Mouse (Mus musculus): ENCODE data around the gene Olfr521.

- no peak for TF ChIP-seq EP300 (IDR thresholded peaks at IDR 0.05; ENCODE audit: insufficient read depth, low read depth, low read length)
- TF ChIP-seq CTCF (IDR thresholded peaks at IDR 0.05; ENCODE audit: low read depth, low read length) = no peak
These were observed 23.5 kb downstream of the Olfr521 start for GRCm38 (mm10) chr7:99786774-99787173.

Measured in ES-Bruce4 (cell line).